Mouse (Mus musculus): ENCODE data around the gene Gng7.

The Gng7 gene

DNA sequence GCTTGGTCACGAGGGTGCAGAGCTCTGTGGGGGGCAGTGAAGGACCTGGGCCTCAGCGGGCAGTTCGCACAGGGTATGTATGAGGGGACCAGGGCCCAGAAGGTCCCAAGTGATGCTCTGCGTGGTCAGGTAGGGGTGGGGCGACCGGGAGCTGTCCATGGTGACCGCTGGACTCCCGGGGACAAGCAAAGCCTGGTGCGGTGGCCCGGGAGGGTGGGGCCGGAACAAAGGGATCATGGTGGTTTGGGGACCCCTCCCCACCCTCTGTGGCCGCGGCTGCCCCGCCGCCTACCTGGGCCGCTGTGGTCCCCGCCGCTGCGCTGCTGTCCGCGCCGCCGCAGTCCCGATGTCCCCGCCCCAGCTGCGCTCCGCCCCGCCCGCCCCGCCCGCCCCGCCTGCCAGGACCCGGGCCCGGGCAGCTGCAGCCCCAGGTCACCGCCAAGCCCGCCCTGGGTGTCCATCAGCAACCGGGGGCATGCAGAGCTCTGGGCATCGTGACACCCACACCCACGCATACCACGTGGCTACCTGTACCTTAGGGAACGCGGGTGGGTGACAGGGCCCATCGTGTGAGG lies 10.4 kb upstream of the Gng7 start:
- DNase-seq, result peak; percentile 72

- peak; percentile 52 for DNase-seq
Measured at GRCm38 (mm10) chr10:81024346-81024937, 9.7 kb upstream of the Gng7 start.

GRCm38 (mm10) chr10:81022744-81023143 lies 8.0 kb upstream of the Gng7 start:
- DNase-seq, result peak; percentile 38

GRCm38 (mm10) chr10:81021547-81022110 lies 6.9 kb upstream of the Gng7 start:
- DNase-seq, result peak; percentile 55

DNA sequence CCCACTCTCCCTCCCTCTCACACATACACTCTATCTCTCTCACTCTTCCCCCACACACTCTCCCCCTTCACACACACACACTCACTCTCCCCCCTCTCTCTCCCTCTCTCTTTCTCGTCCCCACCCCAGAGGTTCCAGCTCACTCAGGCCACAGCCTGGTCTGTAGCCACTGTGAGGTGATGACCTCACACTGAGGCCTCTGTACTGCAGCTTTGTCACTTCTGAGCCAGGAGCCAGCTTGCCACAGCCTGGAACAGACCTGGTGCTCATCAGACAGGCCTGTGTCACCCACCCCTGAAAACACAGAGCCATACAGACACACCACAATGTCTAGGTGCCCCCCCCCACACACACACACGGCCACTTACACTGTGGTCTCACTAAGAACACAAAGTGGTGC lies 5.5 kb upstream of the Gng7 start:
- DNase-seq, result peak; percentile 48

GRCm38 (mm10) chr10:81019687-81020086 lies 4.9 kb upstream of the Gng7 start:
- peak; percentile 65 for DNase-seq

- DNase-seq, result peak; percentile 61
Measured at GRCm38 (mm10) chr10:81018326-81018725, 3.6 kb upstream of the Gng7 start.

DNA sequence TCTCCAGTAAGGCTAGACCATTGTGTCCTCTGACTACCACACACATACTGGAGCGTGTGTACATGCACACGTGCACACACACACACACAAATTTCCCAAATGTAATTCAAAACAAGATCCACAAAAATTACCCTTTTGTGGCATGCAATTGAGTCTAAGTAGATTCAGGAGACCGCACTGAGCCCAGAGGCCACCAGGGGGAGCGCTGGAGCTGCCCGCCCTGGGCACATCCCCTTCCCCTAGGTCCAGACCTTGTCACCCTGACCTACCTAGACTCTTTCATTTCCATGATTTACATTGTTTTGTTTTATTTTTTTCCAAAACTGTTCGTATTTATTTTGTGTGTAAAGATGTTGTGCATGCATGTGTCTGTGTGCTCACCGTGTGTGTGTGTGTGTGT lies 1.9 kb upstream of the Gng7 start:
- DNase-seq, result peak; percentile 69

- DNase-seq, result peak; percentile 60
Measured at GRCm38 (mm10) chr10:81015666-81016065, 921 bp upstream of the Gng7 start.

GRCm38 (mm10) chr10:81010851-81011250 lies 3.9 kb downstream of the Gng7 start:
- DNase-seq, result peak; percentile 31

DNA sequence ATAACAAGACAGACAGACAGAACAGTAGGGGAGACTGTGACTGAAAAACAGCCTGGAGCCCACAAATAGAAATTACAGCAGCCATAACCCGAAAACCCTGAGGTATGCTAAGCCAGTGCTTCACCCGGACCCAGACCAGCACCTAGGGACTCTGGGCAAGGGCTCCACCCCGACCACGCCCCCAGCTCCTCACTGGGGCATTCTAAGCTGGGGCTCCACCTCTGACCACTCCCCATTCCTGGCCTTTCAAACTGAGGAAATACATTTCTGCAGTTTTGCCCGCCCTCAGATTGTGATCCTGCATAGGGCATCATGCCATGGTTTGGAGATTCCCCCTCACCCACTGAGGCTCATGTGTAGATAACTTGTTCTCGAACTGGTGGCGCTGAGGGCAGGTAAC lies 7.5 kb downstream of the Gng7 start:
- DNase-seq, result no peak

GRCm38 (mm10) chr10:81006005-81006677 lies 8.6 kb downstream of the Gng7 start:
- DNase-seq, result no peak

DNA sequence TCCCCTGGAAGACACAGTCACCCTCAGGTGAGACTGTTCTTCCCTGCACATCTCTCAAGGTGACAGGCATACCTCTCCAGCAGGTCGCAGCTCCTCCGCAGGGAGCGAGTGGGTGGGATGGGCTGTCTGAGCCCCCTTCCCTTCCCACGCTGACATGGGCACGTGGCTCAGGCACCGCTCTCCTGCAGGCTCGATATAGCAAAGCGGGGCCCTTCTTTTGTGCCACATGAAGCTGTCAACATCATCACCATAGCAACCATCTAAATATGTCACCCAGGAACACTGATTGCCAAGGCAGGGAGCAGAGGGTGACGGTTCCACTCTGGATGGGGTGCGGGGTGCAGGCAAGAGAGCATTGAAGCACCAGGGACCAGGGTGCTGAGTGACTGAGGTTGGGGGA lies 13.6 kb downstream of the Gng7 start:
- no peak for DNase-seq

DNA sequence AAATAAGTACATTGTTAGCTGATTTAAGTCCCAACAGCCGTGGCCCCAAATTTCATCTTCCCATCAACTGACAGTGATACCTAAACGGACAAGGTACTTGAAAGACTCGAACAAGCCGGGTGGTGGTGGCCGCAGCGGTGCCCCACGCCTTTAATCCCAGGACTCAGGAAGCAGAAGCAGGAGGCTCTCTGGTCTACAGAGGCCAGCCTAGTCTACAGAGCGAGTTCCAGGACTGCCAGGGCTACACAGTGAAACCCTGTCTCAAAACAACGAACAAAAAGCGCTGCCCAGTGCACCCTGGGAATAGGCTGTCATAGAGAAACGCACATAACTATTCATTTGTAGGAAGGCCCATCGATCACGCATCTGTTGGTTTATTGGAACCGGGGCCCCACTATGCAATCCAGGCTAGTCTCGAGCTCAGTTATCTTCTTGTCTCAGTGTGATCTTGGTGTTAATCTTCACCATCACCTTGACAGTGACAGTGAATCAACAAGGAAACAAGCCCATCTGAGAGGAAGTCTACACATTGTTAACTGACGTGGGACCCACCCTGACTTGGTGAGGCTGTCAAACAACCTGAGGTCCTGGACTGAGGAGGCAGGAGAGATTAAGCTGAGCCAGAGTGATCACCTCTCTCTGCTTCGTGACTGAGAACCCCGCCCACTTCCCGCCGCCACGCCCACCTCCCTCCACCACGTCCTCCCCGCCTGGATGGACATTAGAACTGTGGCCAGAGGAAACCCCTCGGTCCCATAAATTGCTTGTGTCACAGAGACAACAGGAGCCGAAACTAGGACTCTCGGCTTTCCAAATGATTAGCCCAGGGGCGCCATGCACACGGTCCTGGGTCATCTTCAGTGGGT lies 14.3 kb downstream of the Gng7 start:
- DNase-seq, result no peak

DNA sequence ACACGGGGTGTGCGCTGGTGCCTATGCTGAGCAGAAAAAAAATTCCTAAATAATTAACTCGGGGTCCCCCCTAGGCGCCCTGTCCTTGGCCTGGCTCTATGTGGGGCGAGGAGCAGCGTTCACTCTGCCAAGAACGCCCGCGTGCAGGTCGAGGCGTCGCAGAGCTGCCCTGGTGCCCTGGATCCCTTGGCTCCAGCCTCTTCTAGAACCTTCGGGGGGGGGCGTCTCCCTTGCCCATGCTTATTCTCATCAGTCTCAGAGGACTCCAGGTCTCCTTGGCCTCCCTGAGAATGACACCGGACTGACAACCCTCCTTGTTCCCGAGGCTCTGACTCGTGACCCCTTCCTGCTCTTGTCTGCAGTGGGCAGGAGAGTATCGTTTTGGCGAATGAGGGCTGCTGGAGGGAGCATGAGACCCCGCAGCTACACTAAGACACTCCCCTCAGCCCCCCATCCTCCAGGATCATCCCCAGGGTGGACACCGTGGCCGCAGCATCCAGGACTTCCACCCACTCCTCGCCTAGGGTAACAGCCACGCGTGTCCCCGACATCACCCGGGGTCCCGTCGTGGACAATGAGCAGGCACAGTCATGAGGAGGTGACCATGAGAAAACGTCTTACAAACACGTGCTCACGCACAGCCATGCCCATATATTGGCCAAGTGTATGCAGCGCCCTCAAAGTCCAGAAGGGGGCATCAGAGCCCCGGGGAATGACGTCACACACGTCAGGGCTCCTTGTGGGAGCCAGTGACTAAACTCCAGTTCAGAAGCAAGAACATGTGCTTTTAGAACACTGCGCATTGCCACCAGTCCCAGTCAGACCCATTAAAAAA lies 15.2 kb downstream of the Gng7 start:
- DNase-seq, result peak; percentile 86

GRCm38 (mm10) chr10:80998778-80999177 lies 16.0 kb downstream of the Gng7 start:
- DNase-seq, result no peak

DNA sequence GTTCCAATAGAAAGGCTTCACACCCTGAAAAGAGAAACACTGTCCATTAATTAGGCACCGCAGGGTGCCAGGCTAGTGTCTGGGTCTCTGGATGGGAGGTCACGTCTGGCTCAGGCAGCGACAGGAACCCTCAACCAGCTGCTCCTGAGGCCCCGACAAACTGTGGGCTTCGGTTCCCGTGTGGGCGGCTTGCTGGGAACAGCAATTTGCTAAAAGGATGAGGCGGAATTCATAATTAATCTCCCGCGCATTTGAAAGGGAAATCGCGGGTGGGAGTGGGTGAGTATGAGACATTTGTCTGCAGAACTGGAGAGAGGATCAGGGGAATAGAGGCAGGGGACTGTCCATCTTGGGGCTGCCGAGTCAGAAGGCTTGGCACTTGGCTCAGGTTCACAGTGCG lies 16.7 kb downstream of the Gng7 start:
- DNase-seq, result no peak

DNA sequence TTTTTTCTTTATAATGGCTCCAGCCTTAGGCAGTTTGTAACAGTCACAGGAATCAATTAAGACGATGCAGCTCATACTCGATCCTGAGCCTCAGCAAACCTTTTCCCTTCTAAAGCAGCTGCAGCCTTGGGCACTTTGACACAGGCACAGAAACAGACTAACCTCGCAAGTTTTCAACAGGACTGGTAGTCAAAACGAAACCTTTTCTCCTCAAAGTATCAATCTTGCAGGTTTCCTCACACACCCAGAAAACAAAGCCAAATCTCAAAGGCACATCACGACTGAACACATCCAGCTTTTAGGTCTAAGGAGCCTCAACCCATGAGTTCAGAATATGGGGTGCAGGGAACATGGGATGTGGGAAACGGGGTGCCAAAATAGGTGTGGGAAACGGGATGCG lies 17.4 kb downstream of the Gng7 start:
- no peak for DNase-seq

DNA sequence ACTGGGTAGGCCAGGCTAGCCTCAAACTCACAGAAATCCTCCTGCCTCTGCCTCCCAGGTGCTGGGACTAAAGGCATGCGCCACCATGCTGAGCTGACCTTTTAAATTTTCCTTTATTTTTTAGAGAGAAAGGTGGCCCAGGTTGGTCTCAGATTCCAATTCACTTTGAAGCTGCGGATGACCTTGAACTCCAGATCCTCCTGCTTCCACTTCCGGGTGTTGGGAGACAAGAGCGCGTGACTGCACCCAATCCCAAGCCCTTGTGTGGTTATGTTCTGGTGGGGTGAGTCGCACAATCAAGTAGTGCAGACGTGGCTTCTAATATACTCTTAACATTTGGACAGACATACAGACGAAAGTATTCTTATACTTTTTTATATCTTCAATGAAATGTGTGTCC lies 18.2 kb downstream of the Gng7 start:
- DNase-seq, result no peak

DNA sequence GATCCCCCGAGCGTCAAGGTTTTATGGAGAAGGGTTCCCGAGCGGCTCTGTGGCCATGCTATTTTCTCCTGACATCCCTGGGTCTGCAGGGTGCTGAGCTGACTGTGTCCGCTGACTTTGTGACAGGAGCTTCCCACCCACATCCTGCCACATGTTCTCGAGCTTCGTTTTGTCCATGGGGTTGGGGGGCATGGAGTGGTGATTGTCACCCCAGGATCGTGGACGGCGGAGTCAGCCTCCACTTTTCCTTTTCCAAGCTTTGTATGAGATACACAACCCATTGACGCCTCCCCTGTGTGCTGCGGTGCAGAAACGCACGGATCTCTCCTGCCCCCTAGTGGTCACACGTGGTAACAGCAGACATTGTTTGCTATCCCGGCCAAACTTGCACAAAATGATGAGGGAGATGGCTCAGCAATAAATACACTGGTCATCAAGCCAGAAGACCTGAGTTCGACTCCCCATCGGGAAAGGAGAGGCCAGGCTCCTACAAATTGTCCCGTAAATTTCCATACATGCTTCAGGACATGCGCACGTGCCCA lies 19.6 kb downstream of the Gng7 start:
- peak; percentile 86 for DNase-seq

DNA sequence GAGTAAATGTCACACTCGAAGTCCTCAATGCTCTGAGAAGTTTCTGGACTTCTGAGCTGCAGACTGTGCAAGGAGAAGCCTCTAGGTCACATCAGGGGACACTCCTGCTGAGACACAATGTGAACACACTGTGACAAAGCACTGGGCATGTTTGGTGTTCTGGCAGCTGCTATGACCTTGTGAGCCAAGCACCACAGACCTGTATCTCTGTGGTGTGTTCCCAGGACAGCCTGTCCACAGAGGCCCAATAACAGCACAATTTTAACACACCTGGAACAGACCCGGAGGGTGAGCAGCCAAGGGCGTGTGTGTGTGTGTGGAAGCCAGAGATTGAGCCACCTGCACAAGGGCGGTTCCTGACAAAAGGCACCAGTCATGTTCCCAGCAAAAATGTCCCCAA lies 20.1 kb downstream of the Gng7 start:
- DNase-seq, result no peak

DNA sequence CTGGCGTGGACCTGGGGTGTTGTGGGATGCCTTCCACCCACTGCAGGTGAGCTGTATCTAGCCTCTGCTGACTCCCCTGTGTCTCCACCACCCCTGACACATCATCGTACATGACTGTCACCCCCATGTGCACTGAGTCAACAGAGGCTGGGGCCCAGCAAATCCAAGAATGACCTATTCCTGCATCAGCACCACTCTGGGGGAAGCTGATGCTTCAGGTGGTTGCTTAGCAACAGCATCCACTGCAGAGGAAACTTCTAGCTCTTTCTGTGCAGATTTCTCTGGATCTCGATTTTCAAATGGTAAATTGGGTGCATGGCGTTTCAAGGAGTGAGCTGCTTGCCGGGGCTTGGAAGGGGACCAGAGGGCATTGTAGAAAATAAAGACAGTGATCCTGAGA lies 21.5 kb downstream of the Gng7 start:
- DNase-seq, result no peak
